Mouse (Mus musculus): ENCODE data around the gene Creb5. TPM values are rescaled to one million over a fixed set of nuclear protein-coding genes. Genes with fewer than 3 reads are reported as not detected.

The Creb5 gene
- polyA plus RNA-seq, 1 experiment = 4.5 TPM

DNA sequence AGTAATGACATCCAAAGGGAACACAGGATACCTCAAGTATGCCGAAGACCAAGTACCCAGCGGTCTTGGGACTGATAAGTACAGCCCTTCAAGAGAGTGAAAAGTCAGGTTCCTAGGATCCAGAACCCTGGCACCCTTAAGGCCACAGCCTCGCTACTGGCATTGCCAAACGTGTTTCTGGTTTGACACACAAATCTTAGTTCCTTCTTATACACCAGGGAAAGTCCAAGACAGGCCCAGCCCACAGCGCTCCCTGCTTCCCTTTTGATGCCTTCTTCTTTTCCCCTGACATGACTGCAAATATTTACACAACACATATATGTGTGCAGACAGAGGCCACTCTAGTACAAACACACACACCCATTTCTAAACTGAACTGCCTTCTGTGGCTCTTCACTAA is 423.5 kb downstream of the Creb5 start:
- Histone ChIP-seq H3K27ac (ENCODE audit: insufficient read depth, low read length) (no peak overlapping the region), H3K4me3 (ENCODE audit: insufficient read depth, low read length) (no peak overlapping the region), H3K4me1 (ENCODE audit: control insufficient read depth, insufficient read depth, low read length) (peaks cover 8% of the 10 kb centered on the region)
- TF ChIP-seq POLR2A (IDR thresholded peaks at IDR 0.05; ENCODE audit: low read depth, low read length) = no peak
- no peak for TF ChIP-seq CTCF (IDR thresholded peaks at IDR 0.05; ENCODE audit: borderline replicate concordance, insufficient read depth, low read length)

DNA sequence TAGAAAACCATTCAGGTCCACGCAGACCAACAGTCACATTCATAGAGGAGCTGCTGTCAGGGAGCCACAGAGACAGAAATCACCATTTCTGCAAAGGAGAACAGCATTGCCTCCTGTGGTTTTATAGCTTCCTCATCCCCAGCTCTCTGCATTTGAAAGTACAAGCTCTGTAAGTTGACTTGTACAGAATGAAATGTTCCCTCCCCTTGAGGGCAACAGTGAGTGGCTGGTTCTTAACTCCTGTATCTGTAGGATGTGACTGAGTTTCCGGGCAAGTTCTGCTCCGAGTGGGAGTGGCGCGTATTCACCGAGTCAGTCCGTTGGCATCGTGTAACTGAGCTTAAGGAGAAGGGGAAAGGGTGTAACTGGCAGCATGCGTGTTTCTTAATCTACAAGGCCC is 426.1 kb downstream of the Creb5 start:
- Histone ChIP-seq H3K27ac (ENCODE audit: insufficient read depth, low read length) (no peak overlapping the region), H3K4me1 (ENCODE audit: control insufficient read depth, insufficient read depth, low read length) (no peaks in the 10 kb centered on the region), H3K4me3 (ENCODE audit: insufficient read depth, low read length) (no peak overlapping the region)
- TF ChIP-seq CTCF (IDR thresholded peaks at IDR 0.05; ENCODE audit: borderline replicate concordance, insufficient read depth, low read length) (no peak), POLR2A (IDR thresholded peaks at IDR 0.05; ENCODE audit: low read depth, low read length) (no peak)

DNA sequence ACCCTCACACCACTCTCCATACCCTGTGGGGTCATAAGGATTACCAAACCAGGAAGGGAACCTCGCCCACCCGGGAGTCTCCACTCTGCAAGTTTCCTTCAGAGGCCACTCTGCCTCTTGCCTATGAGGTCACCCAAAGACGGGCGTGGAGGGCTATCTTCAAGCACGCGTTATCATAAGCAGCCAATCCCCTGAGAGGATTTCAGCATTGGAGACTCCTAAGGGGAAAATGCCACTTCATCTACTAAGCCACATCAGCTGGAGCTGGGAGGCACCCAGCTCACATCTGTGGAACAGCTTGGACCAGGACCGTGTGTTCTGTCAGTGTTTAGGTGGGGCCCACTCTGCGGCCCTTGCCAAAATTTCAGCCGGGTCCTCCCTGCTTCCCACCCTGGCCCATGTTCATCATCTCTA is 427.8 kb downstream of the Creb5 start:
- Histone ChIP-seq H3K4me3 (ENCODE audit: insufficient read depth, low read length) (no peak overlapping the region), H3K4me1 (ENCODE audit: control insufficient read depth, insufficient read depth, low read length) (no peaks in the 10 kb centered on the region), H3K27ac (ENCODE audit: insufficient read depth, low read length) (no peak overlapping the region)
- TF ChIP-seq POLR2A (IDR thresholded peaks at IDR 0.05; ENCODE audit: low read depth, low read length) (no peak), CTCF (IDR thresholded peaks at IDR 0.05; ENCODE audit: borderline replicate concordance, insufficient read depth, low read length) (no peak)

DNA sequence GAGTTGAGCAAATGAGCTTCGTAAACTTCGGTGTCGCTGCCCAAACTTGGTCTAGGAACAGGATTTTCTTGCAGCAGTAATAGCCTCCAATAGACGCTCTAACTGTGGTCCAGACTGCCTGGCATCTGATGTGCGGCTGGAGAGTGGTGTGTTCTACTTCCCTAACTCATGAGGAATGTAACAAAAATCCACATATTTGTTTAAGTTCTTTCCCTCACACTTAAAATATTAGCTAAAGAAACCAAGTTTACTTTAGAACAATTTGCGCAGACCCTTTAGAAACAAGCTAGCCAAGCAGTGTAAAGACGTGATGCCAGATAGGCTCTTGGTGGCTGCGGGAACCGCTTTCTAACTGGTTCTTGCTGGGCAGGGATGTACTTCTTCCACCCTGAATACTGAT is 428.9 kb downstream of the Creb5 start:
- no peak for TF ChIP-seq CTCF (IDR thresholded peaks at IDR 0.05; ENCODE audit: borderline replicate concordance, insufficient read depth, low read length)
- no peak for TF ChIP-seq POLR2A (IDR thresholded peaks at IDR 0.05; ENCODE audit: low read depth, low read length)
- Histone ChIP-seq H3K27ac (ENCODE audit: insufficient read depth, low read length) (no peak overlapping the region), H3K4me1 (ENCODE audit: control insufficient read depth, insufficient read depth, low read length) (no peaks in the 10 kb centered on the region), H3K4me3 (ENCODE audit: insufficient read depth, low read length) (no peak overlapping the region)

DNA sequence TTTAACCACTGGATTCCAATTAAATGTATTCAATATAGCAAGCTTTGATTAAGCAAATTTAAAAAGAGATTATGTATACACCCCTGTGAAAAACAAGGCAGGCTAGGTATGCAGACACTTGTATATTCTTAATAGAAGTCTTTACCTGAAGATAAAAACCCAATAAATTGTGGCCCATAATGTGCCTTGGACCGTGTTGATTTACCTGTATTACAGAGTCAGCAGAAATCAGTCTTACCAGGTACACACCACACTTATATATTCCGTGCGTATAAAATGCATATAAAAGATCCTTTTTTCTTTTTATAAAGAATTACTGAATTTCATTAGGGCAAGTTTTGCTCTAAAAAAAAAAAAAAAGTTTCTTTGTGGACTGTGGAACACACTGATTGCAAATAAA is 432.9 kb downstream of the Creb5 start:
- H3K4me3 ChIP-seq (ENCODE audit: insufficient read depth, low read length) = no peak overlapping the region
- no peaks in the 10 kb centered on the region for H3K4me1 ChIP-seq (ENCODE audit: control insufficient read depth, insufficient read depth, low read length)
- TF ChIP-seq CTCF (IDR thresholded peaks at IDR 0.05; ENCODE audit: borderline replicate concordance, insufficient read depth, low read length) (no peak), POLR2A (IDR thresholded peaks at IDR 0.05; ENCODE audit: low read depth, low read length) (no peak)
- no peak overlapping the region for H3K27ac ChIP-seq (ENCODE audit: insufficient read depth, low read length)

DNA sequence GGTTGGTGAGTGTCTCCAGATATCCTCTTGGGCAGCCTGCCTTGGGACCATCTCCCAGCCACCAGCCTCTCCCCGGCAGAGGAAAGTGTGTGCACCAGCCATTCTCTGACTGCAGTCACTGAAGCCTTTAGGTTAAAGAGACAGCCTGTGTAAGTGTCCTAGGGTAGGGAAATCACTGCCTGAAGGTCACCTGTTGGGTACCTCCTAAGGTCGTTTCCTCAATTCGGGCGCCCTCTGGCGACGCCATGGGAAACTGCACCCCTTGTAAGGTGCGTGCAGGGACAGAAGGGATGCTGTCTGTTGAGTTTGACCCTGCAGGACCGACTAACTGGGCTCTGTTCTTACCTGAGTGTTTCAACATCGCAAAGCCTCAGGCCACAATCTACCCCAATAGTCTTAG is 434.5 kb downstream of the Creb5 start:
- TF ChIP-seq POLR2A (IDR thresholded peaks at IDR 0.05; ENCODE audit: low read depth, low read length) = no peak
- peak; percentile 89 for TF ChIP-seq CTCF (IDR thresholded peaks at IDR 0.05; ENCODE audit: borderline replicate concordance, insufficient read depth, low read length)
- Histone ChIP-seq H3K4me3 (ENCODE audit: insufficient read depth, low read length) (no peak overlapping the region), H3K27ac (ENCODE audit: insufficient read depth, low read length) (no peak overlapping the region)

DNA sequence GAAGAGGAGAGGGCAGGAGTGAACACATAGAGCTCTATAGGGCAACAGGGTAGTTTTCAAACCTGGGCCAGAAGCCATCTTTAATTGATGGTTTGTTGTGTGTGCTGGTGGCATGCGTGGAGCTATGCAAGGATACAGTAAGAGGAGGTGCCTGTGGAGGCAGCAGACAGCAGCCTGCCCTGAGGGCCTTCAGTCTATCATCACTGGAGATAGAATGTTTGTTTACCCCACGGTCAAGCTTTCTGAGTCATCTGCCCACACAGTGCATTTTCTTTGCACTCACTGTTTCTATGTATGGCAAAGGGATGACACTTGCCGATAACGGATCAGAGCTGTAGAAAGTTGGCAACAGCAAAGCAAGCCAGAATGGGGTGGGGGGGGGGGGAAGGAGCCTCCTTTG is 435.6 kb downstream of the Creb5 start:
- no peak overlapping the region for H3K27ac ChIP-seq (ENCODE audit: insufficient read depth, low read length)
- H3K4me3 ChIP-seq (ENCODE audit: insufficient read depth, low read length) = no peak overlapping the region
- no peaks in the 10 kb centered on the region for H3K4me1 ChIP-seq (ENCODE audit: control insufficient read depth, insufficient read depth, low read length)
- TF ChIP-seq POLR2A (IDR thresholded peaks at IDR 0.05; ENCODE audit: low read depth, low read length) (no peak), CTCF (IDR thresholded peaks at IDR 0.05; ENCODE audit: borderline replicate concordance, insufficient read depth, low read length) (no peak)

More for the DNA sequence above, 434.5 kb downstream of the Creb5 start:
- H3K4me1 ChIP-seq (ENCODE audit: control insufficient read depth, insufficient read depth, low read length) = no peaks in the 10 kb centered on the region

DNA sequence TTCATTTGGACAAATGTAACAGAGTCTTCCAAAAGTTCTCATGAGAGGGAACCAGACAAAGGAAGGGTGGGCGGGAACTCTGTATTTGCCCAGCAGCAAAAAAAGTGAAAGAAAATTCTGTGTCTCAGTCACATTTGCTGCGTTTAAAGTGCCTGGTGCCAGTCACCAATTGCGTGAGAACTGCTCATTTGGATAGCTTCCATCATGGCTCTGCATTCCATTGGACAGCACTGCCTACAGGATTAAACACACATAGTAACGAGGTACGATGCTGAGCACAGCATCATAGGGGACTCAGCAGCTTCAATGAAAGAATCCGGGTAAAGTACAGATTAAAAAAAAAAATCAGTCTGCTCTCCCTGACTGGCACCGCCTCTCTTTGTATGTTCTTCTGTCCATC is 443.4 kb downstream of the Creb5 start:
- H3K4me3 ChIP-seq (ENCODE audit: insufficient read depth, low read length) = no peak overlapping the region
- H3K4me1 ChIP-seq (ENCODE audit: control insufficient read depth, insufficient read depth, low read length) = no peaks in the 10 kb centered on the region

DNA sequence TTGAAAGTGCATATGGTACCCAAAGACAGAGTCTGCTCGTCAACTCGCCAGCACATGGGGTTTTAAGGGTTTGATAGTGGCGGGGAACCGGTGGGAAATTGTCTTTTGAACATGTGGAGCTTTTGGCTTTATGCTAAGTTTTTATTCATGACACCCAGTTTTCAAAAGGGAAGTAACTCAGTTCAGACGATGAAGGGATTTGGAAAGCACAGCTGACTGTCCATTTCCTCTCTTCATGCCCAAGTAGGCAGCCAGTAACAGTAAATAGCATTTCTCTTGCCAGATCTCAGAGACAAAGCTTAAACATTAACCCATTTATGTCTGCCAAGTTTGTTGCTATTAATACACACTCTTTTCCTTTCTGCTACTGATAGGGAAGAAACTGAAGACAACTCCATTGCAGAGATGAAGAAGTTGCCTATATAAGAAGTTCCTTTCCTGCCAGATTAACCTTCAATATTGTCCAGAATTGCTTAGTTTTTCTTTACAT is 444.0 kb downstream of the Creb5 start:
- H3K4me1 ChIP-seq (ENCODE audit: control insufficient read depth, insufficient read depth, low read length) = no peaks in the 10 kb centered on the region
- TF ChIP-seq CTCF (IDR thresholded peaks at IDR 0.05; ENCODE audit: borderline replicate concordance, insufficient read depth, low read length) (no peak), POLR2A (IDR thresholded peaks at IDR 0.05; ENCODE audit: low read depth, low read length) (no peak)
- H3K27ac ChIP-seq (ENCODE audit: insufficient read depth, low read length) = no peak overlapping the region
- H3K4me3 ChIP-seq (ENCODE audit: insufficient read depth, low read length) = no peak overlapping the region

More for the DNA sequence above, 443.4 kb downstream of the Creb5 start:
- no peak overlapping the region for H3K27ac ChIP-seq (ENCODE audit: insufficient read depth, low read length)
- no peak for TF ChIP-seq CTCF (IDR thresholded peaks at IDR 0.05; ENCODE audit: borderline replicate concordance, insufficient read depth, low read length)
- no peak for TF ChIP-seq POLR2A (IDR thresholded peaks at IDR 0.05; ENCODE audit: low read depth, low read length)

DNA sequence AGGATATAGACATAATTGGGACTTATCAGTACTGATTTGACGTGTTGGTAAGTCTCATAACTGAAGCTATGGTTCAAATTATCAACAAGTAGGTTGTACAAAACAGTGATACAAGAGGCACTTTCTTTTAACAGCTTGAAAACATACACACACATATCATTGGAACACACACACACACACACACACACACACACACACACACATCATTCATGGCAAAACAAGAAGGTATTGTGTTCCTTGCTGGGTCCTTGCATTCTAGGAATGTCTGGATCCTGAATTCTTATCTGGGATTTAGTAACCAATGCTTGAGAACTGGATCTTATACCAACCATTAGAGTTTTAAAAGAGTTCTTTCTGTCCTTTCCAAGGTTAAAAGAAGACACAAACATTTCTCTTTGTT is 446.5 kb downstream of the Creb5 start:
- Histone ChIP-seq H3K4me1 (ENCODE audit: control insufficient read depth, insufficient read depth, low read length) (no peaks in the 10 kb centered on the region), H3K4me3 (ENCODE audit: insufficient read depth, low read length) (no peak overlapping the region), H3K27ac (ENCODE audit: insufficient read depth, low read length) (no peak overlapping the region)
- TF ChIP-seq POLR2A (IDR thresholded peaks at IDR 0.05; ENCODE audit: low read depth, low read length) = no peak

DNA sequence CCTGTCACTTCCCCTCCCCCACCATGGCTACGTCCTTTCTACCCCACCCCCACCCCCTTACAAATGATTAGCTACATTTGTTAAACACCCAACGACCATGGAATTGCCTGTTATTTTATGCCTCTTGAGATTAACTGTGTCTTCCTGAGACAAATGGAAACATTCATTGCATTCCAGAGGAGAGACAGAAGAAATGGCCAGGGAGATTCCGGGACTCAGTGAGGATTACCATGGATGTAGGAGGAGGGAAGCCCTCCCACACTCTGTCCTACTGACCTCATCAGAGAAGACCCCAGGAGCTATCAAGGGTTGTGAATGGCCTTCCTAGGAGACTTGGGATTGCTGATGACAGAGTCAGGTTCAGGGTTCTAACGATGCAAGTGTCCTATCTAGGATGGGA is 446.9 kb downstream of the Creb5 start:
- Histone ChIP-seq H3K27ac (ENCODE audit: insufficient read depth, low read length) (no peak overlapping the region), H3K4me1 (ENCODE audit: control insufficient read depth, insufficient read depth, low read length) (no peaks in the 10 kb centered on the region), H3K4me3 (ENCODE audit: insufficient read depth, low read length) (no peak overlapping the region)
- no peak for TF ChIP-seq POLR2A (IDR thresholded peaks at IDR 0.05; ENCODE audit: low read depth, low read length)
- TF ChIP-seq CTCF (IDR thresholded peaks at IDR 0.05; ENCODE audit: borderline replicate concordance, insufficient read depth, low read length) = no peak
